Mouse (Mus musculus) olfactory bulb, adult 2 months (tissue): ENCODE measurements at regions not wholly inside any gene's neighbourhood (a gene's known extent, or its start where the extent isn't known, plus 50 kb on each side); places are given as distances from the start of the nearest gene placed in this dataset.

Experiments
- H3K27ac ChIP-seq: fragments of 200-500 bp; 2 replicates; pipeline ENCODE4 v1.5.1; 2012; ENCODE audit warnings: low read depth, low read length; ENCODE audit not compliant: insufficient read depth
- H3K4me1 ChIP-seq: fragments of 200-500 bp; 2 replicates; pipeline ENCODE4 v1.6.1; 2012; ENCODE audit warnings: low read length; ENCODE audit not compliant: control insufficient read depth, insufficient read depth
- H3K4me3 ChIP-seq: fragments of 200-500 bp; 2 replicates; pipeline ENCODE4 v1.5.1; 2012; ENCODE audit warnings: mild to moderate bottlenecking, low read depth, low read length, moderate library complexity; ENCODE audit not compliant: insufficient read depth
- CTCF ChIP-seq: fragments of 200-500 bp; IDR thresholded peaks from 2 replicates; pipeline ENCODE4 v1.5.1; 2012; ENCODE audit warnings: low read depth, mild to moderate bottlenecking, low read length, moderate library complexity; ENCODE audit not compliant: insufficient read depth
- POLR2A ChIP-seq: fragments of 200-500 bp; IDR thresholded peaks from 2 replicates; pipeline ENCODE4 v1.6.1; 2012; ENCODE audit warnings: mild to moderate bottlenecking, low read depth, low read length, moderate library complexity; ENCODE audit not compliant: insufficient read depth
- WGBS: fragments of 180-500 bp; shearing (Covaris S2); methylation state at CpG from one replicate; pipeline ENCODE4 v1.1.7; 2018; 5-methylcytosine and 5-hydroxymethylcytosine counted together

- no peak for TF ChIP-seq POLR2A
- no peak for TF ChIP-seq CTCF
- no peak overlapping the region for H3K4me3 ChIP-seq
- WGBS: 88% methylated on average over 27 of the region's 27 CpGs
- no peaks in the 10 kb centered on the region for H3K4me1 ChIP-seq
- no peak overlapping the region for H3K27ac ChIP-seq
These were observed 427.8 kb upstream of the Arglu1 start for GRCm38 (mm10) chr8:9117809-9118737.

- TF ChIP-seq POLR2A: no peak
- TF ChIP-seq CTCF: no peak
- 82% methylated on average over 5 of the region's 5 CpGs for WGBS
- no peaks in the 10 kb centered on the region for H3K4me1 ChIP-seq
- no peak overlapping the region for H3K27ac ChIP-seq
- H3K4me3 ChIP-seq: no peak overlapping the region
These were observed 405.7 kb upstream of the Arglu1 start for GRCm38 (mm10) chr8:9095980-9096379.

GRCm38 (mm10) chr8:9094002-9094401 lies 403.7 kb upstream of the Arglu1 start:
- TF ChIP-seq CTCF: no peak
- no peak for TF ChIP-seq POLR2A
- no peak overlapping the region for H3K27ac ChIP-seq
- no peak overlapping the region for H3K4me3 ChIP-seq
- no peaks in the 10 kb centered on the region for H3K4me1 ChIP-seq
- 52% methylated on average over 9 of the region's 9 CpGs for WGBS

GRCm38 (mm10) chr8:9093356-9093755 lies 403.0 kb upstream of the Arglu1 start:
- H3K4me3 ChIP-seq: no peak overlapping the region
- TF ChIP-seq CTCF: no peak
- no peak for TF ChIP-seq POLR2A

GRCm38 (mm10) chr8:9072724-9073123 lies 382.4 kb upstream of the Arglu1 start:
- TF ChIP-seq POLR2A (no peak), CTCF (no peak)
- Histone ChIP-seq H3K4me1 (no peaks in the 10 kb centered on the region), H3K27ac (no peak overlapping the region), H3K4me3 (no peak overlapping the region)
- WGBS: 89% methylated on average over 4 of the region's 4 CpGs

More at GRCm38 (mm10) chr8:9093356-9093755, 403.0 kb upstream of the Arglu1 start:
- Histone ChIP-seq H3K27ac (no peak overlapping the region), H3K4me1 (no peaks in the 10 kb centered on the region)
- 89% methylated on average over 4 of the region's 4 CpGs for WGBS

GRCm38 (mm10) chr8:9072286-9072685 lies 382.0 kb upstream of the Arglu1 start:
- TF ChIP-seq POLR2A (no peak), CTCF (no peak)
- H3K4me3 ChIP-seq: no peak overlapping the region

GRCm38 (mm10) chr8:9070953-9071352 lies 380.6 kb upstream of the Arglu1 start:
- no peak for TF ChIP-seq POLR2A
- no peak for TF ChIP-seq CTCF
- Histone ChIP-seq H3K4me1 (no peaks in the 10 kb centered on the region), H3K27ac (no peak overlapping the region), H3K4me3 (no peak overlapping the region)
- WGBS: 29% methylated on average over 6 of the region's 6 CpGs

More at GRCm38 (mm10) chr8:9072286-9072685, 382.0 kb upstream of the Arglu1 start:
- no peaks in the 10 kb centered on the region for H3K4me1 ChIP-seq
- H3K27ac ChIP-seq: no peak overlapping the region
- 96% methylated on average over 11 of the region's 11 CpGs for WGBS

- Histone ChIP-seq H3K4me3 (no peak overlapping the region), H3K4me1 (no peaks in the 10 kb centered on the region), H3K27ac (no peak overlapping the region)
- TF ChIP-seq POLR2A: no peak
- TF ChIP-seq CTCF: no peak
- 92% methylated on average over 7 of the region's 7 CpGs for WGBS
These were observed 379.5 kb upstream of the Arglu1 start for GRCm38 (mm10) chr8:9069845-9070244.

GRCm38 (mm10) chr8:9067731-9068130 lies 377.4 kb upstream of the Arglu1 start:
- no peak overlapping the region for H3K27ac ChIP-seq
- no peak for TF ChIP-seq POLR2A
- no peak for TF ChIP-seq CTCF
- no peak overlapping the region for H3K4me3 ChIP-seq
- WGBS: 82% methylated on average over 1 of the region's 1 CpGs
- H3K4me1 ChIP-seq: no peaks in the 10 kb centered on the region

- no peak for TF ChIP-seq POLR2A
- no peak for TF ChIP-seq CTCF
- Histone ChIP-seq H3K4me3 (no peak overlapping the region), H3K27ac (no peak overlapping the region), H3K4me1 (no peaks in the 10 kb centered on the region)
- 90% methylated on average over 6 of the region's 6 CpGs for WGBS
These were observed 369.8 kb upstream of the Arglu1 start for GRCm38 (mm10) chr8:9060166-9060565.
